Mouse (Mus musculus) hindbrain, postnatal 0 days (tissue): ENCODE measurements around the gene Fgfr2. TPM values are rescaled to one million over a fixed set of nuclear protein-coding genes. Genes with fewer than 3 reads are reported as not detected.

Source experiments
- ATAC-seq: fragments of 200-750 bp; cut with Nextera tagmentation; 2 replicates; pipeline ENCODE4 v1.8.0; 2017; ENCODE audit warnings: mild to moderate bottlenecking, moderate TSS enrichment, moderate library complexity
- DNase-seq: peaks from one replicate; pipeline ENCODE4 v3.0.0-alpha.2; 2015; ENCODE audit warnings: low spot score
- H3K27ac ChIP-seq: fragments of 300-500 bp; sonication (generic); 2 replicates; pipeline ENCODE4 v1.5.1; 2014; ENCODE audit warnings: mild to moderate bottlenecking
- H3K27me3 ChIP-seq: fragments of 300-500 bp; sonication (generic); 2 replicates; pipeline ENCODE4 v1.6.1; 2014; ENCODE audit warnings: low read length, mixed read lengths; ENCODE audit not compliant: insufficient read depth
- H3K36me3 ChIP-seq: fragments of 300-500 bp; sonication (generic); 2 replicates; pipeline ENCODE4 v1.6.1; 2014; ENCODE audit warnings: low read length, mixed read lengths; ENCODE audit not compliant: insufficient read depth
- H3K4me1 ChIP-seq: fragments of 300-500 bp; sonication (generic); 2 replicates; pipeline ENCODE4 v1.6.1; 2014; ENCODE audit warnings: antibody characterized with exemption, low read length, mixed read lengths; ENCODE audit not compliant: insufficient read depth
- H3K4me2 ChIP-seq: fragments of 300-500 bp; sonication (generic); 2 replicates; pipeline ENCODE4 v1.6.1; 2014; ENCODE audit warnings: low read depth, mild to moderate bottlenecking, low read length, moderate library complexity, mixed read lengths
- H3K4me3 ChIP-seq: fragments of 300-500 bp; sonication (generic); 2 replicates; pipeline ENCODE4 v1.5.1; 2014; ENCODE audit warnings: low read length
- H3K9ac ChIP-seq: fragments of 300-500 bp; sonication (generic); replicated peaks from 2 replicates; pipeline ENCODE4 v1.6.1; 2014; ENCODE audit warnings: mild to moderate bottlenecking, low read length, moderate library complexity, mixed read lengths
- H3K9me3 ChIP-seq: fragments of 300-500 bp; sonication (generic); 2 replicates; pipeline ENCODE4 v1.6.1; 2016; ENCODE audit warnings: low read length, mixed read lengths
- CTCF ChIP-seq: IDR thresholded peaks from 2 replicates; pipeline ENCODE4 v1.5.1; 2016; ENCODE audit warnings: antibody characterized with exemption, control low read depth, low read depth
- WGBS: fragments of 180-500 bp; shearing (Covaris S2); extraction: QIAGEN DNeasy Blood & Tissue Kit; methylation state at CpG from one replicate; pipeline ENCODE4 v1.1.7; 2014; 5-methylcytosine and 5-hydroxymethylcytosine counted together
- polyA plus RNA-seq: library from polyadenylated mRNA; unstranded; fragments of >200 nt; fragmentation: Nextera tagmentation; extraction: Ambion mirVana; gene quantifications from 2 replicates; pipeline ENCODE4 v1.2.1, GENCODE M21; 2015
- total RNA-seq: library from RNA; depleted of rRNA; stranded (reverse); fragments of >200 nt; gene quantifications from 2 replicates; pipeline ENCODE4 v1.2.3, GENCODE M21; 2014

Gene Fgfr2
- total and polyA plus RNA-seq, 2 experiments from 2014 or later = 17.3 to 49.0 TPM

GRCm38 (mm10) chr7:132585695-132586491 is 537.3 kb downstream of the Fgfr2 start:
- H3K9ac ChIP-seq = no peak overlapping the region
- ATAC-seq = no peak
- H3K9me3 ChIP-seq = no peaks in the 10 kb centered on the region
- H3K4me2 ChIP-seq = no peak overlapping the region
- no peaks in the 10 kb centered on the region for H3K4me1 ChIP-seq
- H3K36me3 ChIP-seq = no peaks in the 10 kb centered on the region
- H3K27ac ChIP-seq = no peak overlapping the region
- no peak for TF ChIP-seq CTCF
- no peaks in the 10 kb centered on the region for H3K27me3 ChIP-seq
- DNase-seq = no peak
- 70% methylated on average over 3 of the region's 3 CpGs for WGBS
- no peak overlapping the region for H3K4me3 ChIP-seq

- TF ChIP-seq CTCF = no peak
- no peak for DNase-seq
- WGBS = 96% methylated on average over 2 of the region's 2 CpGs
These were observed 541.7 kb downstream of the Fgfr2 start for GRCm38 (mm10) chr7:132581441-132581840.

GRCm38 (mm10) chr7:132580511-132580910 is 542.6 kb downstream of the Fgfr2 start:
- Histone ChIP-seq H3K4me3 (no peak overlapping the region), H3K36me3 (no peaks in the 10 kb centered on the region), H3K4me1 (no peaks in the 10 kb centered on the region), H3K9me3 (peaks cover 3% of the 10 kb centered on the region; the same call in 1 of the 2 replicates), H3K27me3 (no peaks in the 10 kb centered on the region), H3K9ac (no peak overlapping the region), H3K4me2 (no peak overlapping the region), H3K27ac (no peak overlapping the region)
- 81% methylated on average over 6 of the region's 6 CpGs for WGBS
- DNase-seq = no peak
- no peak for ATAC-seq
- TF ChIP-seq CTCF = no peak

More at GRCm38 (mm10) chr7:132581441-132581840, 541.7 kb downstream of the Fgfr2 start:
- H3K4me2 ChIP-seq = no peak overlapping the region
- H3K36me3 ChIP-seq = no peaks in the 10 kb centered on the region
- no peak overlapping the region for H3K27ac ChIP-seq
- H3K4me3 ChIP-seq = no peak overlapping the region
- no peaks in the 10 kb centered on the region for H3K27me3 ChIP-seq
- no peak overlapping the region for H3K9ac ChIP-seq
- peaks cover 3% of the 10 kb centered on the region; the same call in 1 of the 2 replicates for H3K9me3 ChIP-seq
- no peak for ATAC-seq
- no peaks in the 10 kb centered on the region for H3K4me1 ChIP-seq

- Histone ChIP-seq H3K4me1 (0 out of 2 replicates have a peak, but pooled peaks cover 3% of the 10 kb centered on the region), H3K9me3 (peaks cover 3% of the 10 kb centered on the region; the same call in 1 of the 2 replicates), H3K9ac (no peak overlapping the region), H3K36me3 (no peaks in the 10 kb centered on the region), H3K27me3 (no peaks in the 10 kb centered on the region), H3K4me2 (peak overlapping the region; percentile 72; the same call in 1 of the 2 replicates), H3K27ac (no peak overlapping the region), H3K4me3 (no peak overlapping the region; the same call in 1 of the 2 replicates)
- DNase-seq (no peak), ATAC-seq (no peak)
- no peak for TF ChIP-seq CTCF
- 70% methylated on average over 4 of the region's 4 CpGs for WGBS
These were observed 546.3 kb downstream of the Fgfr2 start for GRCm38 (mm10) chr7:132576891-132577290.

- peak within 1 kb of the TSS; percentile 72 for H3K4me2 ChIP-seq
- H3K4me1 ChIP-seq = 0 out of 2 replicates have a peak, but pooled peaks cover 5% of the 10 kb centered on the region
- H3K27me3 ChIP-seq = no peaks in the 10 kb centered on the region
- peak within 1 kb of the TSS; percentile 60 for H3K4me3 ChIP-seq
- ATAC-seq (peak; percentile 96), DNase-seq (peak; percentile 97)
- H3K36me3 ChIP-seq = no peaks in the 10 kb centered on the region
- WGBS = under 1% methylated on average over 48 of the region's 49 CpGs
- peak within 1 kb of the TSS; percentile 93 for H3K27ac ChIP-seq
- TF ChIP-seq CTCF = no peak; the same call in 1 of the 2 replicates
- peak within 1 kb of the TSS; percentile 61 for H3K9ac ChIP-seq
- peaks cover 3% of the 10 kb centered on the region; the same call in 1 of the 2 replicates for H3K9me3 ChIP-seq
These were observed 547.0 kb downstream of the Fgfr2 start, which contains the start of gene Oat for GRCm38 (mm10) chr7:132576116-132576650. Gene Oat, minus strand, starts transcription at chr7:132576398.

- Histone ChIP-seq H3K9ac (peak overlapping the region; percentile 61), H3K4me3 (peak overlapping the region; percentile 60), H3K4me2 (peak overlapping the region; percentile 72), H3K27ac (peak overlapping the region; percentile 93), H3K4me1 (0 out of 2 replicates have a peak, but pooled peaks cover 6% of the 10 kb centered on the region), H3K36me3 (no peaks in the 10 kb centered on the region), H3K27me3 (no peaks in the 10 kb centered on the region), H3K9me3 (peaks cover 3% of the 10 kb centered on the region; the same call in 1 of the 2 replicates)
- TF ChIP-seq CTCF = peak; percentile 63
- ATAC-seq (peak; percentile 93), DNase-seq (peak; percentile 93)
- WGBS = under 1% methylated on average over 13 of the region's 13 CpGs
These were observed 547.5 kb downstream of the Fgfr2 start for GRCm38 (mm10) chr7:132575623-132576022.
